Mouse (Mus musculus) central nervous system, embryonic 14 days (tissue): ENCODE results near the gene Rhox2b. TPM values are rescaled to one million over a fixed set of nuclear protein-coding genes. Genes with fewer than 3 reads are reported as not detected.

Experiments
- polyA plus RNA-seq: library from polyadenylated mRNA; depleted of rRNA; stranded (reverse); fragments of >200 nt; gene quantifications from 2 replicates; pipeline ENCODE4 v1.2.3, GENCODE M21; 2012; rRNA removed

Rhox2b gene
- not detected in 2 replicates for polyA plus RNA-seq

GRCm38 (mm10) chrX:37411767-37412166 is at the start of gene Rhox2b:
Rhox2b (plus strand) TSS chrX:37412067.

GRCm38 (mm10) chrX:37379728-37380127 is 32.1 kb upstream of the Rhox2b start, which contains the start of gene Rhox3a2:
Rhox3a2 (plus strand) TSS chrX:37380028.

GRCm38 (mm10) chrX:37390548-37390947 is 21.3 kb upstream of the Rhox2b start, which contains the start of gene Rhox4a2:
Rhox4a2 (plus strand) TSS chrX:37390848.

GRCm38 (mm10) chrX:37432194-37432593 is 20.3 kb downstream of the Rhox2b start, which contains the start of gene Rhox4b:
Rhox4b (plus strand) TSS chrX:37432494.

GRCm38 (mm10) chrX:37453380-37453779 is 41.5 kb downstream of the Rhox2b start, which contains the start of gene Rhox2c:
Rhox2c (plus strand) TSS chrX:37453680.

GRCm38 (mm10) chrX:37458285-37458684 is 46.4 kb downstream of the Rhox2b start, which contains the start of gene Rhox3c:
Rhox3c (plus strand) TSS chrX:37458585.

Other genes with a start within 250 kb of the Rhox2b start
- 0.23 and 0.25 TPM in 2 replicates for gene Akap14, start 243.2 kb upstream of the Rhox2b start, polyA plus RNA-seq
- gene Ndufa1, start 220.9 kb upstream of the Rhox2b start, polyA plus RNA-seq, result 320 and 343 TPM in 2 replicates
- 10.2 and 11.0 TPM in 2 replicates for gene Rnf113a1, start 220.8 kb upstream of the Rhox2b start, polyA plus RNA-seq
- not detected in 2 replicates for gene Gm9, start 201.0 kb upstream of the Rhox2b start, polyA plus RNA-seq
- not detected in 2 replicates for gene Rhox1, start 189.8 kb upstream of the Rhox2b start, polyA plus RNA-seq
- gene Rhox2a, start 167.1 kb upstream of the Rhox2b start, polyA plus RNA-seq, result 0.10 TPM in 1 of 2 replicates, not detected in the other
- gene Rhox3a, start 162.1 kb upstream of the Rhox2b start, polyA plus RNA-seq, result not detected in 2 replicates
- not detected in 2 replicates for gene Rhox4a, start 146.7 kb upstream of the Rhox2b start, polyA plus RNA-seq
- not detected in 2 replicates for gene Rhox3a2, start 32.0 kb upstream of the Rhox2b start, polyA plus RNA-seq
- gene Rhox4a2, start 21.2 kb upstream of the Rhox2b start, polyA plus RNA-seq, result 0.06 and 0.21 TPM in 2 replicates
- gene Rhox4b, start 20.4 kb downstream of the Rhox2b start, polyA plus RNA-seq, result 0.28 TPM in 1 of 2 replicates, not detected in the other
- 0.21 TPM in 1 of 2 replicates, not detected in the other for gene Rhox2c, start 41.6 kb downstream of the Rhox2b start, polyA plus RNA-seq
- not detected in 2 replicates for gene Rhox3c, start 46.5 kb downstream of the Rhox2b start, polyA plus RNA-seq
- not detected in 2 replicates for gene Rhox4c, start 68.3 kb downstream of the Rhox2b start, polyA plus RNA-seq
- not detected in 2 replicates for gene Rhox2d, start 81.4 kb downstream of the Rhox2b start, polyA plus RNA-seq
- not detected in 2 replicates for gene Rhox4d, start 102.3 kb downstream of the Rhox2b start, polyA plus RNA-seq
- gene Rhox2e, start 118.4 kb downstream of the Rhox2b start, polyA plus RNA-seq, result not detected in 2 replicates
- not detected in 2 replicates for gene Rhox3e, start 130.0 kb downstream of the Rhox2b start, polyA plus RNA-seq
- not detected in 2 replicates for gene Rhox4e, start 145.3 kb downstream of the Rhox2b start, polyA plus RNA-seq
- not detected in 2 replicates for gene Rhox2f, start 159.3 kb downstream of the Rhox2b start, polyA plus RNA-seq
- gene Rhox3f, start 168.9 kb downstream of the Rhox2b start, polyA plus RNA-seq, result not detected in 2 replicates
- gene Rhox4f, start 195.6 kb downstream of the Rhox2b start, polyA plus RNA-seq, result not detected in 2 replicates
- gene Rhox3g, start 216.5 kb downstream of the Rhox2b start, polyA plus RNA-seq, result not detected in 2 replicates
- not detected in 2 replicates for gene Rhox2g, start 231.4 kb downstream of the Rhox2b start, polyA plus RNA-seq
- not detected in 2 replicates for gene Rhox4g, start 239.3 kb downstream of the Rhox2b start, polyA plus RNA-seq